Mouse (Mus musculus) E14TG2a.4 (cell line): Measurements from ENCODE around the gene Plxnb2.

Experiments
- H3K27me3 ChIP-seq: 2 replicates; pipeline ENCODE4 v1.6.1; 2014; ENCODE audit warnings: low read length, control low read depth; ENCODE audit not compliant: insufficient read depth
- H3K36me3 ChIP-seq: 2 replicates; pipeline ENCODE4 v1.6.1; 2014; ENCODE audit warnings: low read length, control low read depth; ENCODE audit not compliant: insufficient read depth
- H3K4me1 ChIP-seq: replicated peaks from 2 replicates; pipeline ENCODE4 v1.6.1; 2014; ENCODE audit warnings: low read depth, low read length, control low read depth
- H3K4me3 ChIP-seq: replicated peaks from 2 replicates; pipeline ENCODE4 v1.5.1; 2014; ENCODE audit warnings: mild to moderate bottlenecking, low read length
- H3K9me3 ChIP-seq: 2 replicates; pipeline ENCODE4 v1.6.1; 2014; ENCODE audit warnings: low read length, control low read depth
- CTCF ChIP-seq: conservative IDR thresholded peaks from 2 replicates; pipeline ENCODE4 v1.5.1; 2014; ENCODE audit warnings: low read length
- NANOG ChIP-seq: IDR thresholded peaks from 2 replicates; pipeline ENCODE4 v1.6.1; 2014; ENCODE audit warnings: borderline replicate concordance, low read length, mixed read lengths
- POU5F1 ChIP-seq: IDR thresholded peaks from 2 replicates; pipeline ENCODE4 v1.6.1; 2014; ENCODE audit warnings: low read length, borderline replicate concordance

Plxnb2 gene

GRCm38 (mm10) chr15:89182842-89183241, 2.3 kb upstream of the Plxnb2 start:
- peaks cover 78% of the 10 kb centered on the region for H3K4me1 ChIP-seq
- H3K9me3 ChIP-seq = no peaks in the 10 kb centered on the region
- TF ChIP-seq POU5F1 (no peak), CTCF (no peak), NANOG (no peak)
- 0 out of 2 replicates have a peak overlapping the region, but pooled peaks have one; percentile 26 for H3K4me3 ChIP-seq
- H3K27me3 ChIP-seq = no peaks in the 10 kb centered on the region
- H3K36me3 ChIP-seq = peaks cover 39% of the 10 kb centered on the region

GRCm38 (mm10) chr15:89182328-89182741, 1.7 kb upstream of the Plxnb2 start:
- TF ChIP-seq POU5F1 = no peak
- TF ChIP-seq CTCF = no peak
- TF ChIP-seq NANOG = no peak
- Histone ChIP-seq H3K4me3 (peak overlapping the region; percentile 26; the same call in 1 of the 2 replicates), H3K9me3 (no peaks in the 10 kb centered on the region), H3K36me3 (peaks cover 34% of the 10 kb centered on the region), H3K4me1 (peaks cover 83% of the 10 kb centered on the region), H3K27me3 (no peaks in the 10 kb centered on the region)

- Histone ChIP-seq H3K9me3 (no peaks in the 10 kb centered on the region), H3K27me3 (no peaks in the 10 kb centered on the region), H3K36me3 (peaks cover 27% of the 10 kb centered on the region), H3K4me1 (peaks cover 90% of the 10 kb centered on the region), H3K4me3 (peak overlapping the region; percentile 89)
- no peak for TF ChIP-seq POU5F1
- no peak for TF ChIP-seq NANOG
- TF ChIP-seq CTCF = no peak; the same call in 1 of the 2 replicates
Observed at GRCm38 (mm10) chr15:89181561-89182270, 1.1 kb upstream of the Plxnb2 start.

- peak overlapping the region; percentile 89 for H3K4me3 ChIP-seq
- TF ChIP-seq CTCF (no peak), NANOG (no peak), POU5F1 (no peak)
- peaks cover 93% of the 10 kb centered on the region for H3K4me1 ChIP-seq
- H3K9me3 ChIP-seq = no peaks in the 10 kb centered on the region
- peaks cover 17% of the 10 kb centered on the region for H3K36me3 ChIP-seq
- no peaks in the 10 kb centered on the region for H3K27me3 ChIP-seq
Observed at GRCm38 (mm10) chr15:89180081-89180541, 477 bp downstream of the Plxnb2 start.

GRCm38 (mm10) chr15:89179630-89179964, 991 bp downstream of the Plxnb2 start:
- no peaks in the 10 kb centered on the region for H3K9me3 ChIP-seq
- peaks cover 93% of the 10 kb centered on the region for H3K4me1 ChIP-seq
- H3K36me3 ChIP-seq = peaks cover 13% of the 10 kb centered on the region
- peak overlapping the region; percentile 89 for H3K4me3 ChIP-seq
- TF ChIP-seq POU5F1 (no peak), CTCF (no peak), NANOG (no peak)
- peaks cover 3% of the 10 kb centered on the region for H3K27me3 ChIP-seq

- H3K9me3 ChIP-seq = no peaks in the 10 kb centered on the region
- peaks cover 8% of the 10 kb centered on the region; the same call in 1 of the 2 replicates for H3K36me3 ChIP-seq
- H3K4me3 ChIP-seq = peak overlapping the region; percentile 89
- peaks cover 5% of the 10 kb centered on the region for H3K27me3 ChIP-seq
- TF ChIP-seq CTCF = no peak
- H3K4me1 ChIP-seq = peaks cover 93% of the 10 kb centered on the region
Observed at GRCm38 (mm10) chr15:89178954-89179629, 1.5 kb downstream of the Plxnb2 start.

- Histone ChIP-seq H3K36me3 (peaks cover 6% of the 10 kb centered on the region; the same call in 1 of the 2 replicates), H3K9me3 (no peaks in the 10 kb centered on the region), H3K27me3 (peaks cover 6% of the 10 kb centered on the region), H3K4me3 (peak overlapping the region; percentile 89), H3K4me1 (peaks cover 93% of the 10 kb centered on the region)
- TF ChIP-seq POU5F1 = no peak
- no peak for TF ChIP-seq CTCF
Observed at GRCm38 (mm10) chr15:89178260-89178860, 2.2 kb downstream of the Plxnb2 start.

- Histone ChIP-seq H3K4me3 (peak overlapping the region; percentile 89), H3K4me1 (peaks cover 93% of the 10 kb centered on the region), H3K9me3 (no peaks in the 10 kb centered on the region), H3K27me3 (peaks cover 11% of the 10 kb centered on the region), H3K36me3 (peaks cover 6% of the 10 kb centered on the region; the same call in 1 of the 2 replicates)
- TF ChIP-seq CTCF = no peak
- no peak for TF ChIP-seq NANOG
- no peak for TF ChIP-seq POU5F1
Observed at GRCm38 (mm10) chr15:89177576-89178259, 2.9 kb downstream of the Plxnb2 start.
